Mouse (Mus musculus) midbrain, embryonic 12.5 days (tissue): ENCODE results near the gene Orc3. TPM values are rescaled to one million over a fixed set of nuclear protein-coding genes. Genes with fewer than 3 reads are reported as not detected.
A peak's percentile ranks its signal among the peaks of the same experiment; 100 is the strongest.

Source experiments
- ATAC-seq: fragments of 200-750 bp; cut with Nextera tagmentation; 2 replicates; pipeline ENCODE4 v1.8.0; 2017; ENCODE audit warnings: low read depth, moderate TSS enrichment, moderate library complexity; ENCODE audit not compliant: low FRiP score
- H3K27ac ChIP-seq: fragments of 300-500 bp; sonication (generic); replicated peaks from 2 replicates; pipeline ENCODE4 v1.5.1; 2016; ENCODE audit warnings: mild to moderate bottlenecking
- H3K27me3 ChIP-seq: fragments of 300-500 bp; sonication (generic); 2 replicates; pipeline ENCODE4 v1.6.1; 2016; ENCODE audit warnings: mild to moderate bottlenecking
- H3K36me3 ChIP-seq: fragments of 300-500 bp; sonication (generic); 2 replicates; pipeline ENCODE4 v1.6.1; 2016
- H3K4me1 ChIP-seq: fragments of 300-500 bp; sonication (generic); 2 replicates; pipeline ENCODE4 v1.6.1; 2016
- H3K4me2 ChIP-seq: fragments of 300-500 bp; sonication (generic); replicated peaks from 2 replicates; pipeline ENCODE4 v1.6.1; 2016; ENCODE audit warnings: mild to moderate bottlenecking, moderate library complexity
- H3K4me3 ChIP-seq: fragments of 300-500 bp; sonication (generic); 2 replicates; pipeline ENCODE4 v1.5.1; 2016; ENCODE audit warnings: mild to moderate bottlenecking
- H3K9ac ChIP-seq: fragments of 300-500 bp; sonication (generic); replicated peaks from 2 replicates; pipeline ENCODE4 v1.6.1; 2016; ENCODE audit warnings: mild to moderate bottlenecking, moderate library complexity
- H3K9me3 ChIP-seq: fragments of 300-500 bp; sonication (generic); 2 replicates; pipeline ENCODE4 v1.6.1; 2016; ENCODE audit warnings: mild to moderate bottlenecking
- WGBS: fragments of 180-500 bp; shearing (Covaris S2); methylation state at CpG from one replicate; pipeline ENCODE4 v1.1.7; 2016; 5-methylcytosine and 5-hydroxymethylcytosine counted together
- polyA plus RNA-seq: library from polyadenylated mRNA; unstranded; fragments of >200 nt; fragmentation: Nextera tagmentation; extraction: Ambion mirVana; gene quantifications from 2 replicates; pipeline ENCODE4 v1.2.1, GENCODE M21; 2016

Gene Orc3
- polyA plus RNA-seq, 1 experiment from 2014 or later = 110 TPM

DNA sequence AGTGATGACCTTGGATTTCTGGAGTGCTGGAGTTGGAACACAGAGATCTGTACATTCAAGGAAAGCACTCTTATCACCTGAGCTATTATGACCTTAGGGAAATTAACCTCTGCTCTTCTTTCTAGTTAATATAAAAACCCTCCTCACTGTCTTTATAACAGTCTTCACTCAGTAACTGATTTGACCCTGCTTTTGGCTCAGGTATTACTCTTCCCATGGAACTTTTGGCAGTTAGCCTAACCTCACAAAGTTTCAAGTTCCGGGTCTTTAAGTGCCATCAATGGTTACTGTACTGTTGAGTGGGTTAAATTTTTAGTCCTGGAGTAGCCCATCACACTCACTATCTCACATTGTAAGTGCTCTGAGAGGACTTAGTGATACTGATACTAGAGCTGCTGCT lies 15.2 kb upstream of the Orc3 start:
- no peak overlapping the region for H3K9ac ChIP-seq
- no peak overlapping the region for H3K27ac ChIP-seq
- H3K27me3 ChIP-seq = no peaks in the 10 kb centered on the region
- H3K4me2 ChIP-seq = no peak overlapping the region
- 100% methylated on average over 1 of the region's 1 CpGs for WGBS
- H3K4me3 ChIP-seq = no peak overlapping the region
- no peaks in the 10 kb centered on the region for H3K4me1 ChIP-seq
- H3K36me3 ChIP-seq = peaks cover 43% of the 10 kb centered on the region
- no peaks in the 10 kb centered on the region for H3K9me3 ChIP-seq
- no peak for ATAC-seq

DNA sequence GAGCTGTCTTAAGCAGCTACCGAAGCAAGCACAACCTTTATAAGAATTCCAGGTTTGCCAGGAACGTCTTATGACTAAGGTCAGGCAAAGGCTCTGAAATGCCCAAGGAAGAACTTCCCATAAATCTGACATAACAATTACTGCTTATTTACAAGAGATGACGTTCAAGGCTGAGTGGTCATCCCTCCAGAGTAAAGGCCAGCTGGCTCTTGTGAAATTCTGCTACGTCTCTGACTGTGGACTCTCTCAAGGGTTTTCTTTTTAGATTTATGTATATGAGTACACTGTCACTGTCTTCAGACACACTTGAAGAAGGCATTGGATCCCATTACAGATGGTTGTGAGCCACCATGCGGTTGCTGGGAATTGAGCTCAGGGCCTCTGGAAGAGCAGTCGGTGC lies 11.7 kb upstream of the Orc3 start:
- Histone ChIP-seq H3K4me3 (no peak overlapping the region), H3K27me3 (no peaks in the 10 kb centered on the region), H3K4me1 (no peaks in the 10 kb centered on the region), H3K4me2 (no peak overlapping the region), H3K36me3 (peaks cover 45% of the 10 kb centered on the region), H3K9ac (no peak overlapping the region), H3K27ac (no peak overlapping the region), H3K9me3 (no peaks in the 10 kb centered on the region)
- ATAC-seq = no peak
- WGBS = 91% methylated on average over 6 of the region's 6 CpGs

DNA sequence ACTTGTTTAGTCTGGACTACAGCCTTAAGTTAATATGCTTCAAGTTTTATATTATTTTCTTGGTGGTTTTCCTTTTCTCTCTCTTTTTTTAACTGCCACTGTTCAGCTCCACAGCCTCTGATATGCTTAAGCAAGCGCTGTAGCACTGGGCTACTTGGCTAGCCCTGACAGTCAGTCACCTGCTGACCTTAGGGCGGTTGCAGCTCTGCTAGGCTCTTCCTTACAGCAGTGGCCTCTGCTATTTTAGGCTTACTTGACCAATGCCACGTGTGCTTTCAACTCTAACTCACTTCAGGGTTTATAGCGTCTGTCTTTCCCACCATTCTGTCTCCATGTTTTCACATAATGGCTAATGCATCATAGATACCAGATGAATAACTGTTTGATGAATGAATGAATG lies 10.8 kb upstream of the Orc3 start:
- no peak overlapping the region for H3K9ac ChIP-seq
- H3K4me1 ChIP-seq = no peaks in the 10 kb centered on the region
- no peak overlapping the region for H3K4me3 ChIP-seq
- no peaks in the 10 kb centered on the region for H3K9me3 ChIP-seq
- H3K4me2 ChIP-seq = no peak overlapping the region
- H3K27me3 ChIP-seq = no peaks in the 10 kb centered on the region
- peaks cover 37% of the 10 kb centered on the region for H3K36me3 ChIP-seq
- H3K27ac ChIP-seq = no peak overlapping the region
- no peak for ATAC-seq
- 96% methylated on average over 4 of the region's 4 CpGs for WGBS

DNA sequence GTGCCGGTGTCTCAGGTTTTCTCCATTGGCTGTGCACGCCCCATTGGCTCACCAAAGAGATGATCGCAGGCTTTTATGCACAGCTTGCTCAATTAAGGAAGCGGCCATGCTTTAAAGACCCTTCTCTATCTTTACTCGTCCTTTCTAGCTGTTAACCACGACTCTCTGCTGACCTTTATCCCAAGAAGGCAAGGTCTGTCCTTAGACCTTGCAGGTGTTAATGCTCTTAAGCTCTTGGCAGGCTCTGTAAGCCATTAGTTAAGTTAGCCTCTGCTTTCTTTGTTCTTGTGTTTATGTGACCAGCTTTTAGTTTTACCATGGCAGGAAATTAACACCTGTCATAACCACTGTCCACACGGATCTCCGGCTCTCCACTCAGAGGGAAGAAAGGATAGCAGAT lies 1.4 kb upstream of the Orc3 start:
- 49% methylated on average over 8 of the region's 8 CpGs for WGBS
- H3K36me3 ChIP-seq = 0 out of 2 replicates have a peak, but pooled peaks cover 4% of the 10 kb centered on the region
- H3K9ac ChIP-seq = peak overlapping the region; percentile 84; the same call in 1 of the 2 replicates
- H3K4me1 ChIP-seq = peaks cover 23% of the 10 kb centered on the region
- peak overlapping the region; percentile 78 for H3K4me3 ChIP-seq
- peak overlapping the region; percentile 95 for H3K4me2 ChIP-seq
- H3K9me3 ChIP-seq = no peaks in the 10 kb centered on the region
- H3K27me3 ChIP-seq = no peaks in the 10 kb centered on the region
- no peak overlapping the region for H3K27ac ChIP-seq
- no peak for ATAC-seq

DNA sequence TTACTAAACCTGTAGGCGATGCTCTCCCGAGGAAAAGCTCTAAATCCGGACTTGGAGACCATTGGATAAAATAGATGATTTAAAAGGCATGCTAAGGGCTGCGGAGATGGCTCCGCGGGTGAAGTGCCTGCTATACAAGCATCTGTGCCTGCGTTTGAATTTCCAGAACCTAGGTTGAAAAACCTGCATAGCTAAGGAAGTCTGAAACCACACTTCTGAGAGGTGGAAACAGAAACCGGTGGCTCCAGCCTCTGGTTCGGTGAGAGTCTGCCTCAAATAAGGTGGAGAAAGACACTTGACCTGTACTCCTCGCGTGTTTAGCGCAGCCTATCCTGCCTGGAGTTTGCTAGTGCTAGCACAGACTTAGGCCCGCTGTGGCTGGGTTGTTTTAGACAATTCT lies 559 bp upstream of the Orc3 start:
- Histone ChIP-seq H3K9ac (peak overlapping the region; percentile 84), H3K36me3 (0 out of 2 replicates have a peak, but pooled peaks cover 4% of the 10 kb centered on the region), H3K27ac (peak overlapping the region; percentile 75; the same call in 1 of the 2 replicates), H3K4me2 (peak overlapping the region; percentile 95), H3K4me3 (peak overlapping the region; percentile 78), H3K4me1 (peaks cover 23% of the 10 kb centered on the region), H3K27me3 (no peaks in the 10 kb centered on the region), H3K9me3 (no peaks in the 10 kb centered on the region)
- WGBS = 3% methylated on average over 13 of the region's 13 CpGs
- ATAC-seq = no peak

DNA sequence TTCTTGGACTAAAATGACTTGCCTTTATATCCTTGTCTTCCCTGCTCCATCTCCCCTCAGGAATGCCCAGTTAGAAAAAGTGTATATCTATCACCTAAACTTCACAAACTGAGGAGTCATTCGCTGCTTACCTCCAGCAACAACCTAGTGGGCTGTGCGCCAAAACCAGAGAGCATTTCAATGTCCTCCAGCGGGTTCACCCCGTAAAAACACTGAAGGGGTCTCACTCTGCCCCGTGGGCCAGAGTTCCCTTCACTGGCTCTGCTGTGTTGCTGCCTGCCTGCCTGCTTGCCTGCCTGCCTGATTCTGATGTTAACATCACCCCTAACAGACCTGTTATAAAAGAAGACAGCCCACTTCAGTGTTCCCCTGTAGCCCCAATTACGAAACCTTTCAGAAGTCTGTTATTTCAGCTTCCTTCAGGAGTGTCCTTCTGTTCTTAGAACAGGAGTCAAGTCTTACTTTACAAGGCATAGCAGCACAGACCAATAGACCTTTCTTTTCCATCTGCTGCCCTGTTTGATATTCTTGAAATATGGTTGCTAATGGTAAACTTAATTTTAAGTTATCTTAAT lies 1.1 kb downstream of the Orc3 start:
- Histone ChIP-seq H3K9me3 (no peaks in the 10 kb centered on the region), H3K4me1 (peaks cover 23% of the 10 kb centered on the region), H3K27me3 (no peaks in the 10 kb centered on the region), H3K9ac (peak overlapping the region; percentile 84), H3K4me2 (peak overlapping the region; percentile 95), H3K36me3 (peaks cover 6% of the 10 kb centered on the region; the same call in 1 of the 2 replicates), H3K4me3 (peak overlapping the region; percentile 78), H3K27ac (no peak overlapping the region)
- WGBS = 76% methylated on average over 6 of the region's 6 CpGs
- no peak for ATAC-seq

DNA sequence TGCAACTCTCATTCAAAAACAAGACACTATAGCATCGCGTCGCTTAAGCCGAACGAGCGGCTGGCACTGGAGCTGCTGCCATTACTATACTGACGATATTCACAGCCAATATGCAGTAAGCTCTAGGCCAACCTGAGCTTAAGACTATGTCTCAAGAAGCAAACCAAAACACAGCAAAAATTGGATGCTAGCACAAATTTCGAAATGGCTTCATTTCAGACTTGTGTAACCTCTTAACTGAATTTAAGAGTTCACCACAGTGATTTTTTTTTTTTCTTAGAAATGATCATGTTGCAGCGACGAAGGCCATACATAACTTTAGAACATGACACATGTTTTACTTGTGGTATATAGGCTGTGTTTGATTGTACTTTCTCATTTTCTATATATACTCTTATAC lies 8.1 kb downstream of the Orc3 start:
- no peaks in the 10 kb centered on the region for H3K27me3 ChIP-seq

GRCm38 (mm10) chr4:34603123-34603522 lies 11.6 kb downstream of the Orc3 start:
- Histone ChIP-seq H3K9me3 (no peaks in the 10 kb centered on the region), H3K4me2 (no peak overlapping the region), H3K4me1 (no peaks in the 10 kb centered on the region), H3K9ac (no peak overlapping the region), H3K27me3 (no peaks in the 10 kb centered on the region), H3K4me3 (no peak overlapping the region), H3K27ac (no peak overlapping the region), H3K36me3 (peaks cover 60% of the 10 kb centered on the region)
- WGBS = 88% methylated on average over 6 of the region's 6 CpGs
- ATAC-seq = no peak

More for the DNA sequence above, 8.1 kb downstream of the Orc3 start:
- Histone ChIP-seq H3K9ac (no peak overlapping the region), H3K4me1 (no peaks in the 10 kb centered on the region), H3K27ac (no peak overlapping the region), H3K4me3 (no peak overlapping the region), H3K9me3 (no peaks in the 10 kb centered on the region), H3K4me2 (no peak overlapping the region), H3K36me3 (peaks cover 45% of the 10 kb centered on the region)
- 98% methylated on average over 10 of the region's 10 CpGs for WGBS
- ATAC-seq = no peak

DNA sequence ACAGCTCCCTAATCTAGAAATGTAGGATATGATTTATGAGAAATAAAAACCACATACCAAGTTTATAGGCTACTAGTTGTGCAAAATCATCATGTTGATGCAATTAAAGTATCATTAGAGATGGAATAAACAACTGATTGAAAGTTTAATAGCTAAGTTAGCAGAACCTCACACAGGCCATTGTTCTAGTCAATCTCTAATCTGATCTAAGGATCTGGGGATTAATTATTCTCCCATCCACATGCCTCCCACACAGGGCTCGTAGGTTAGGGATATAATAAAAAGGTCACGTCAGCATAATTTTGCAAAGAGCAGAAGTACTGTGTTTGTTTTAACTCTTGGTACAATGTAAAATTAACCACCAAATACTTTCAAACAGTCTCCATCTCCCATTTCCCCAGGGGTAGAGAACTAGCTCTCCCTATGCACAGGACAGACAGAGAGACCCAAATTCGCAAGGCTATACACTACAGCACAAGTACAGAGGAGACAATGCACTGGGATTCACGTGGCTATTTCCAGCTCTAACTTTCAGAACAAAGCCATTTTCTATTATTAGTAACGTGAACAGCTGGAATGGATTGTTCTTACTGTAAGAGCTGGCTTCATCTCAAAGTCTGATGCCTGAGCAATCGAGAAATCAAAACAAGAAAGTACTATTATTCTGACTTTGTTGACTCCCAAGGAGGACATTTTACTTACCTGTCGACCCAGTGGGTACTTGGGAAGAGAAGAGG lies 29.7 kb downstream of the Orc3 start:
- Histone ChIP-seq H3K27ac (no peak overlapping the region), H3K27me3 (no peaks in the 10 kb centered on the region), H3K4me2 (no peak overlapping the region), H3K9me3 (no peaks in the 10 kb centered on the region), H3K4me1 (no peaks in the 10 kb centered on the region), H3K4me3 (no peak overlapping the region), H3K9ac (no peak overlapping the region), H3K36me3 (peaks cover 50% of the 10 kb centered on the region)
- ATAC-seq = no peak
- WGBS = 91% methylated on average over 7 of the region's 7 CpGs

DNA sequence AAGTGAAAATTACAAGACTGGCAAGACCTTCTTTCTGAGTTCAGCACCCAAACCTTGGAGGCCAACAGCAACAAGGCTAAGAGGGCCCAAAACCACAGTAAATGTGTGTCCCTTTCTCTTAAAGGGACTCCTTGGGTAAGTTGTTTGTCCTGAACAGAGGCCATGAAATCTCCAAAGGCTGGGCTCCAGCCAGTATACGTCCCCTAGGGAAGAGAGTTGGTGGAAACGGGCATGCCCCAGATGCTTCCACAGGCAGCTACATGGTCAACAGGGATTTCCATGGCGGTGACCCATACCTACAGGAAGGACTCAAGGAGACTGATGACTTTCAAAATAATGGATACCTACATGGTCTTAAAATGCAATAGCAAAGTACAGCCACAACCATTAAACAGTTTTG lies 31.3 kb downstream of the Orc3 start:
- no peak overlapping the region for H3K4me3 ChIP-seq
- WGBS = 94% methylated on average over 3 of the region's 3 CpGs
- H3K27ac ChIP-seq = no peak overlapping the region
- ATAC-seq = no peak
- no peaks in the 10 kb centered on the region for H3K27me3 ChIP-seq
- no peak overlapping the region for H3K9ac ChIP-seq
- H3K36me3 ChIP-seq = peaks cover 60% of the 10 kb centered on the region
- H3K4me1 ChIP-seq = no peaks in the 10 kb centered on the region
- no peak overlapping the region for H3K4me2 ChIP-seq
- H3K9me3 ChIP-seq = no peaks in the 10 kb centered on the region

DNA sequence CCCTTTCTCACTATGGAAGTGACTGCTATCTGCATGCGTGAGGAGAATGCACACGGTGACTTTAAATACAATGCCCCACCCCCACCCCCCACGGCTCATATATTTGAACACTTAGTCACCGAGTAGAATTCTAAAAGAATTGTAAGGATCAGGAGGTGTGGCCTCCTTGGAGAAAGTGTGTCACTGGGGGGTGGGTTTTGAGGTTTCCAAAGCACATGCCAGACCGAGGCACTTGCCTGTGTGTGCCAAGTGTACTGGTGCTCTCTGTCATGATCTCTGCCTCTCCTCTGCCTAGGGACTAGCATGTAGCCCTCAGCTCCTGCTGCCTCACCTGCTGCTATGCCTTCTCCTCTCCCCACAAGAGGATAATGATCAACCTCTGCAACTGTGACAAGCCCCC lies 32.3 kb downstream of the Orc3 start:
- Histone ChIP-seq H3K36me3 (peaks cover 67% of the 10 kb centered on the region), H3K4me1 (no peaks in the 10 kb centered on the region), H3K4me3 (no peak overlapping the region), H3K27ac (no peak overlapping the region), H3K27me3 (no peaks in the 10 kb centered on the region), H3K4me2 (no peak overlapping the region), H3K9ac (no peak overlapping the region), H3K9me3 (no peaks in the 10 kb centered on the region)
- ATAC-seq = no peak
- 73% methylated on average over 5 of the region's 5 CpGs for WGBS

DNA sequence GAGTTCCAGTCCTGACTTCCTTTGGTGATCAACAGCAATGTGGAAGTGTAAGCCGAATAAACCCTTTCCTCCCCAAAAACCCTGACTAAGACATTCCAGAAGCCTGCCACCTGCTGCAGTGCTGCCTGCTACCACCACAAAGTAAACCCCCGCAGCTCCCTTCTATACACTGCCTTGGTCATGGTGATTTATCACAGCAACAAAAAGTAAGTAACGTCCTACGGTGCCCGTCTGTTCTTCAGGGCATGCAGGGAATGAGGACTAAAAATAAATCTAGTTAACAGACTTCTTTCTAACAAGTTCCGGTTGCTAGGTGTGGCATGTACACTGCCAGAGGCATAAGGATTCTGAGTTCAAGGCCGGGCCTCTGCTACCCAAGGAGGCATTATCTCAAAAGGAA lies 32.8 kb downstream of the Orc3 start:
- Histone ChIP-seq H3K4me3 (no peak overlapping the region), H3K9me3 (no peaks in the 10 kb centered on the region), H3K9ac (no peak overlapping the region), H3K36me3 (peaks cover 68% of the 10 kb centered on the region), H3K27me3 (no peaks in the 10 kb centered on the region), H3K4me1 (no peaks in the 10 kb centered on the region), H3K27ac (no peak overlapping the region), H3K4me2 (no peak overlapping the region)
- no peak for ATAC-seq
- WGBS = 75% methylated on average over 7 of the region's 7 CpGs
